Mouse (Mus musculus): ENCODE measurements at regions not wholly inside any gene's neighbourhood (a gene's known extent, or its start where the extent isn't known, plus 50 kb on each side); places are given as distances from the start of the nearest gene placed in this dataset.

DNA sequence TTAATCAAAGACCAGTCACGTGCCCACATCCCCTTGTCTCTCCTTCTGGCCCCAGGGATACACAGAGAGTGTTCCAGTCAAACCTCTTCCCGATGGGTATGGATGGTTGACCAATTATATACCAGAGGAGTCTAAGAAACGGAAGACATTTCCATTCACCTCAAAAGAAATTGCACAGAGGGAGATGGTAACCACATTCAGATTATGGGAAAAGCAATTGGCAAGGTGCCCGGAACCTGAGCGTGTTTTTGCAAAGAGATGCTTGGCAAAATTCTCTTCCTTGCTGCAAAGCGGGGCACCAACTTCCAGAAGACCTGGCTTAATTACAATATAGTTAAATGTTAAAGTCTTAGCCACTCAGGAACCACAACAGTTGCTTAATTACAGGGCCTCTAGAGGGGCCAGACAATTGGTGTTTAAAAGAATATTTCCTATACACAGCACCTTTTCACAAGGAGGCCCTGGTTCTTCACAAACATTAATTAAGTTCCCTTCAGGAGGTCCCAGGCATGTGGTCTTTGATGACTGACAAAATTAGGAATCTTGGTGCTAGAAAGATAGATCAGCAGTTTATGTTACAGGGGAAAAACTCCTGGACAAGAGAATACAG lies 59.1 kb upstream of the Hs6st1 start:
- peaks cover 2 to 10% of the 10 kb centered on the region in 2 experiments; a peak in 2 of 4 replicates for H3K4me1 ChIP-seq (ENCODE audit: control insufficient read depth in 2 of 2, insufficient read depth in 2 of 2, low read length in 2 of 2, poor library complexity in 1 of 2)
- H3K36me3 ChIP-seq (ENCODE audit: control insufficient read depth, insufficient read depth, low read length, poor library complexity, severe bottlenecking), result no peaks in the 10 kb centered on the region; the same call in 1 of the 2 replicates
- no peaks in the 10 kb centered on the region for H3K9me3 ChIP-seq (ENCODE audit: control insufficient read depth, insufficient read depth, low read depth, low read length)
- H3K9ac ChIP-seq (ENCODE audit: insufficient read depth, low read depth, low read length, poor library complexity, severe bottlenecking), result no peak overlapping the region
- no peak for TF ChIP-seq HCFC1 (IDR thresholded peaks at IDR 0.05; ENCODE audit: borderline replicate concordance, insufficient read depth, low read length)
- TF ChIP-seq ZNF384 (IDR thresholded peaks at IDR 0.05; ENCODE audit: low read depth, low read length), result no peak
- TF ChIP-seq MAFK (IDR thresholded peaks at IDR 0.05; ENCODE audit: insufficient read depth, low read depth, low read length), result no peak
- TF ChIP-seq CHD2 (IDR thresholded peaks at IDR 0.05; ENCODE audit: low read depth, low read length), result no peak
- no peak for TF ChIP-seq ZC3H11A (IDR thresholded peaks at IDR 0.05; ENCODE audit: borderline replicate concordance, low read depth, low read length)
- H3K27ac ChIP-seq (ENCODE audit: insufficient read depth, low read depth, low read length, poor library complexity, severe bottlenecking), result no peak overlapping the region; the same call in 1 of the 2 replicates
- H3K4me3 ChIP-seq (ENCODE audit: insufficient read depth in 1 of 2, low read depth in 1 of 2, low read length in 2 of 2, poor library complexity in 1 of 2, severe bottlenecking in 1 of 2), result no peak overlapping the region
- in situ Hi-C loops (cut with MboI; ENCODE audit: low sequenced_read_pairs in 2 of 2, unreplicated experiment in 2 of 2), result no loop called here
- no peak for DNase-seq (ENCODE audit: low read depth, low spot score)

DNA sequence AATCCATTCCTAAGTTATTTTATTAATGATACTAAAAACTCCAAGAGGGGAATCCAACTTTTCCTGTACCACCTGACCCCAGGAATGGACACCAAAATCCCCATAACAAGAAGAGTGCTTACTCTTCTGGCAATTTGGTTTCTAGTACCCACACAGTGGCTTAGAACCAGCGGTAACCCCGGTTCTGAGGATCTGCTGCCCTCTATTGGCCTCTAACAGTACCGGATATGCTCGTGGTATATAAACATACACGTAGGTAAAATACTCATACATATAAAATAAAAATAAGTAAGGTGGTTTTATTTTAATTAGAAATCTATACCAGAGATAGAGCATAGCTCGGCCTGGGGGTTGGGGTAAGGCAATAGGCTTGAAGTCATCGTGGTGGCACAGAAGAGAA lies 58.0 kb upstream of the Hs6st1 start:
- no peak for TF ChIP-seq HCFC1 (IDR thresholded peaks at IDR 0.05; ENCODE audit: borderline replicate concordance, insufficient read depth, low read length)
- no peak for TF ChIP-seq ZNF384 (IDR thresholded peaks at IDR 0.05; ENCODE audit: low read depth, low read length)
- no peak for TF ChIP-seq MAFK (IDR thresholded peaks at IDR 0.05; ENCODE audit: insufficient read depth, low read depth, low read length)
- no peak for TF ChIP-seq CHD2 (IDR thresholded peaks at IDR 0.05; ENCODE audit: low read depth, low read length)
- no peak for TF ChIP-seq ZC3H11A (IDR thresholded peaks at IDR 0.05; ENCODE audit: borderline replicate concordance, low read depth, low read length)
- Histone ChIP-seq H3K27ac (ENCODE audit: insufficient read depth, low read depth, low read length, poor library complexity, severe bottlenecking) (peak overlapping the region; percentile 81; the same call in 1 of the 2 replicates), H3K9me3 (ENCODE audit: control insufficient read depth, insufficient read depth, low read depth, low read length) (no peaks in the 10 kb centered on the region), H3K4me1 (ENCODE audit: control insufficient read depth in 2 of 2, insufficient read depth in 2 of 2, low read length in 2 of 2, poor library complexity in 1 of 2) (peaks cover 10% of the 10 kb centered on the region in 2 experiments), H3K36me3 (ENCODE audit: control insufficient read depth, insufficient read depth, low read length, poor library complexity, severe bottlenecking) (no peaks in the 10 kb centered on the region; the same call in 1 of the 2 replicates), H3K4me3 (ENCODE audit: insufficient read depth in 1 of 2, low read depth in 1 of 2, low read length in 2 of 2, poor library complexity in 1 of 2, severe bottlenecking in 1 of 2) (peak overlapping the region in 1 of 2 experiments; percentile 5; a peak in 1 of 4 replicates), H3K9ac (ENCODE audit: insufficient read depth, low read depth, low read length, poor library complexity, severe bottlenecking) (no peak overlapping the region)
- in situ Hi-C loops (cut with MboI; ENCODE audit: low sequenced_read_pairs in 2 of 2, unreplicated experiment in 2 of 2), result loop anchor here in 1 of 2 experiments (10.0 kb wide), 1 partner anchor 55 kb away; the partner anchor contains the start of gene Hs6st1
- DNase-seq (ENCODE audit: low read depth, low spot score), result no peak

DNA sequence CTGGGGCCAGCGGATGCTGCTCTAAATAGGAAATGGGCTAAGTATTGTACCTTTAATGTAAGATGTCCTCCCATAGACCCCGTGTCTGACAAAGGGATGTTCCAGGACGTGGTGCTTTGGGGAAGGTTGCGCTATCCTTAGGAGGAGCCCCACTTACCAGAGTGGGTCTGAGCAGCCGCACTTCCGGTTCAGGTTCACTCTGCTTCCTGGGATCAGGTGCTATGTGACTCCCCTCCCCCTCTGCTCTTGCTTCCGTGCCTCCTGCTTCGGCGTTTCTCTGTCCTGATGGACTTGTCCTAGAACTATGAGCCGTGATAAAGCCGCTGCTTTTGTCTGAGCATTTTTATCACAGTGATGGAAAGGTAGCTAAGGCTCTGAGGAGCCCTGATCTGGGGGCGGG lies 57.4 kb upstream of the Hs6st1 start:
- Histone ChIP-seq H3K9me3 (ENCODE audit: control insufficient read depth, insufficient read depth, low read depth, low read length) (no peaks in the 10 kb centered on the region), H3K4me1 (ENCODE audit: control insufficient read depth in 2 of 2, insufficient read depth in 2 of 2, low read length in 2 of 2, poor library complexity in 1 of 2) (peaks cover 16 to 17% of the 10 kb centered on the region in 2 experiments), H3K9ac (ENCODE audit: insufficient read depth, low read depth, low read length, poor library complexity, severe bottlenecking) (peak overlapping the region; percentile 62), H3K27ac (ENCODE audit: insufficient read depth, low read depth, low read length, poor library complexity, severe bottlenecking) (peak overlapping the region; percentile 81), H3K36me3 (ENCODE audit: control insufficient read depth, insufficient read depth, low read length, poor library complexity, severe bottlenecking) (no peaks in the 10 kb centered on the region; the same call in 1 of the 2 replicates), H3K4me3 (ENCODE audit: insufficient read depth in 1 of 2, low read depth in 1 of 2, low read length in 2 of 2, poor library complexity in 1 of 2, severe bottlenecking in 1 of 2) (peak overlapping the region; percentile 5 to 22; a peak in 2 of 4 replicates)
- no peak for DNase-seq (ENCODE audit: low read depth, low spot score)
- in situ Hi-C loops (cut with MboI; ENCODE audit: low sequenced_read_pairs in 2 of 2, unreplicated experiment in 2 of 2), result loop anchor here in 1 of 2 experiments (10.0 kb wide), 1 partner anchor 54 kb away; the partner anchor contains the start of gene Hs6st1
- TF ChIP-seq ZNF384 (IDR thresholded peaks at IDR 0.05; ENCODE audit: low read depth, low read length) (no peak), ZC3H11A (IDR thresholded peaks at IDR 0.05; ENCODE audit: borderline replicate concordance, low read depth, low read length) (no peak), HCFC1 (IDR thresholded peaks at IDR 0.05; ENCODE audit: borderline replicate concordance, insufficient read depth, low read length) (no peak), MAFK (IDR thresholded peaks at IDR 0.05; ENCODE audit: insufficient read depth, low read depth, low read length) (no peak), CHD2 (IDR thresholded peaks at IDR 0.05; ENCODE audit: low read depth, low read length) (no peak)

DNA sequence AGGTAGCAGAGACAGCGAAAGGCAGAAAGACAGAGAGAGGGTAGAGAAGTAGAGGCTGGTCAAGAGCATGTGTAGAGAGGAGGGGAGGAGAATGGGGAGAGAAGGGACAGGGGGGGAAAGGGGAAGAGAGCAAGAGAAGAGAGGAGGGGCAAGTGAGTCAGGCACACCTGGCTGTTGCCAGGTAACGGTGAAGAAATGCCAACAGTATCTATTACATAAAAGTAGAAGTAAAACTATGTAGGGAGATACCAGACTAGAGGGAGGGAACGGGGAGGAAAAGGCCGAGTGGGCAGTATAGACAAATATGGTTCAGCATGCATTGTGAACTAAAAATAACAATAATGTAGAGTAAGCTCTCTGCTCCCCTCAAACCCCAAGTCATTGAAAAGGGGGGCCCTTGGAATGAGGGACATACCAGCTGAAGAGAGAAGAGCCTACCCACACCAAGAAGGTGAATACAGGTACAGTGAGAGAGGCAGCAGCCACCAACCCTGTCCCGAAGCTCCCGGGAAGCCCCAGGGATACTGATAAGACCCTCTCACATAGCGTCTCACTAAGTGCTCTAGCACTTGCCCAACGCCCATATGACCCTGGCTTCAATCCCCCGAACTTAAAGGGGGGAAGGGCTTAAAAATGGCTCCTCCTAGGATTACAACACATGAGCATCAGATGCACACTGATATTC lies 56.0 kb upstream of the Hs6st1 start:
- TF ChIP-seq MAFK (IDR thresholded peaks at IDR 0.05; ENCODE audit: insufficient read depth, low read depth, low read length) (no peak), CHD2 (IDR thresholded peaks at IDR 0.05; ENCODE audit: low read depth, low read length) (no peak), ZC3H11A (IDR thresholded peaks at IDR 0.05; ENCODE audit: borderline replicate concordance, low read depth, low read length) (no peak), HCFC1 (IDR thresholded peaks at IDR 0.05; ENCODE audit: borderline replicate concordance, insufficient read depth, low read length) (no peak), ZNF384 (IDR thresholded peaks at IDR 0.05; ENCODE audit: low read depth, low read length) (no peak)
- Histone ChIP-seq H3K9me3 (ENCODE audit: control insufficient read depth, insufficient read depth, low read depth, low read length) (no peaks in the 10 kb centered on the region), H3K27ac (ENCODE audit: insufficient read depth, low read depth, low read length, poor library complexity, severe bottlenecking) (no peak overlapping the region; the same call in 1 of the 2 replicates), H3K4me3 (ENCODE audit: insufficient read depth in 1 of 2, low read depth in 1 of 2, low read length in 2 of 2, poor library complexity in 1 of 2, severe bottlenecking in 1 of 2) (no peak overlapping the region), H3K4me1 (ENCODE audit: control insufficient read depth in 2 of 2, insufficient read depth in 2 of 2, low read length in 2 of 2, poor library complexity in 1 of 2) (peaks cover 23% of the 10 kb centered on the region in 2 experiments), H3K9ac (ENCODE audit: insufficient read depth, low read depth, low read length, poor library complexity, severe bottlenecking) (no peak overlapping the region; the same call in 1 of the 2 replicates), H3K36me3 (ENCODE audit: control insufficient read depth, insufficient read depth, low read length, poor library complexity, severe bottlenecking) (no peaks in the 10 kb centered on the region; the same call in 1 of the 2 replicates)
- DNase-seq (ENCODE audit: low read depth, low spot score), result no peak
- in situ Hi-C loops (cut with MboI; ENCODE audit: low sequenced_read_pairs in 2 of 2, unreplicated experiment in 2 of 2), result loop anchor here in 1 of 2 experiments (10.0 kb wide), 1 partner anchor 53 kb away; the partner anchor contains the start of gene Hs6st1
